Mouse (Mus musculus) lung, embryonic 14.5 days (tissue): ENCODE results near the gene Srd5a1. TPM values are rescaled to one million over a fixed set of nuclear protein-coding genes. Genes with fewer than 3 reads are reported as not detected.
A peak's percentile ranks its signal among the peaks of the same experiment; 100 is the strongest.

Experiments used
- ATAC-seq: fragments of 200-750 bp; cut with Nextera tagmentation; 2 replicates; pipeline ENCODE4 v1.8.0; 2017; ENCODE audit warnings: mild to moderate bottlenecking, moderate TSS enrichment, moderate library complexity; ENCODE audit not compliant: insufficient read depth
- DNase-seq: peaks from one replicate; pipeline ENCODE4 v3.0.0-alpha.2; 2015
- H3K27ac ChIP-seq: fragments of 300-500 bp; sonication (generic); 2 replicates; pipeline ENCODE4 v1.5.1; 2014; ENCODE audit warnings: low read depth, mild to moderate bottlenecking, moderate library complexity
- H3K27me3 ChIP-seq: fragments of 300-500 bp; sonication (generic); 2 replicates; pipeline ENCODE4 v1.6.1; 2014; ENCODE audit warnings: low read length, control low read depth; ENCODE audit not compliant: insufficient read depth
- H3K36me3 ChIP-seq: fragments of 300-500 bp; sonication (generic); 2 replicates; pipeline ENCODE4 v1.6.1; 2014; ENCODE audit warnings: control low read depth; ENCODE audit not compliant: insufficient read depth
- H3K4me1 ChIP-seq: fragments of 300-500 bp; sonication (generic); 2 replicates; pipeline ENCODE4 v1.6.1; 2014; ENCODE audit warnings: antibody characterized with exemption, control low read depth; ENCODE audit not compliant: insufficient read depth
- H3K4me2 ChIP-seq: fragments of 300-500 bp; sonication (generic); 2 replicates; pipeline ENCODE4 v1.6.1; 2014; ENCODE audit warnings: mild to moderate bottlenecking
- H3K4me3 ChIP-seq: fragments of 300-500 bp; sonication (generic); 2 replicates; pipeline ENCODE4 v1.5.1; 2014; ENCODE audit warnings: low read depth, low read length
- H3K9ac ChIP-seq: fragments of 300-500 bp; sonication (generic); 2 replicates; pipeline ENCODE4 v1.6.1; 2014
- H3K9me3 ChIP-seq: fragments of 300-500 bp; sonication (generic); 2 replicates; pipeline ENCODE4 v1.6.1; 2016; ENCODE audit warnings: low read depth, low read length, control low read depth
- CTCF ChIP-seq: IDR thresholded peaks from 2 replicates; pipeline ENCODE4 v1.5.1; 2016; ENCODE audit warnings: antibody characterized with exemption, low read depth
- WGBS: fragments of 180-500 bp; shearing (Covaris S2); extraction: QIAGEN DNeasy Blood & Tissue Kit; methylation state at CpG from one replicate; pipeline ENCODE4 v1.1.7; 2014; 5-methylcytosine and 5-hydroxymethylcytosine counted together
- polyA plus RNA-seq: library from polyadenylated mRNA; unstranded; fragments of >200 nt; fragmentation: Nextera tagmentation; extraction: Ambion mirVana; gene quantifications from 2 replicates; pipeline ENCODE4 v1.2.1, GENCODE M21; 2014

The Srd5a1 gene
- polyA plus RNA-seq, 1 experiment from 2014 or later: 29.2 TPM

- DNase-seq: no peak
- H3K27me3 ChIP-seq: no peaks in the 10 kb centered on the region
- H3K4me1 ChIP-seq: no peaks in the 10 kb centered on the region
- H3K9me3 ChIP-seq: no peaks in the 10 kb centered on the region
- WGBS: 67% methylated on average over 5 of the region's 5 CpGs
- no peak overlapping the region for H3K27ac ChIP-seq
- peaks cover 22% of the 10 kb centered on the region for H3K36me3 ChIP-seq
- no peak overlapping the region for H3K4me2 ChIP-seq
- no peak overlapping the region for H3K4me3 ChIP-seq
- no peak overlapping the region for H3K9ac ChIP-seq
- ATAC-seq: 0 out of 2 replicates have a peak, but pooled peaks have one; percentile 39
- no peak for TF ChIP-seq CTCF
Observed at GRCm38 (mm10) chr13:69642656-69643216, 31.5 kb upstream of the Srd5a1 start.

GRCm38 (mm10) chr13:69641017-69641416, 29.8 kb upstream of the Srd5a1 start:
- ATAC-seq (no peak), DNase-seq (no peak)
- Histone ChIP-seq H3K9ac (no peak overlapping the region), H3K36me3 (peaks cover 37% of the 10 kb centered on the region), H3K9me3 (no peaks in the 10 kb centered on the region), H3K4me2 (no peak overlapping the region), H3K27me3 (no peaks in the 10 kb centered on the region), H3K4me3 (no peak overlapping the region), H3K4me1 (no peaks in the 10 kb centered on the region), H3K27ac (no peak overlapping the region)
- TF ChIP-seq CTCF: no peak
- WGBS: 85% methylated on average over 3 of the region's 3 CpGs

GRCm38 (mm10) chr13:69640541-69640940, 29.3 kb upstream of the Srd5a1 start:
- no peak overlapping the region for H3K9ac ChIP-seq
- H3K36me3 ChIP-seq: peaks cover 42% of the 10 kb centered on the region
- H3K9me3 ChIP-seq: no peaks in the 10 kb centered on the region
- DNase-seq: no peak
- H3K4me2 ChIP-seq: no peak overlapping the region
- H3K27ac ChIP-seq: no peak overlapping the region
- no peaks in the 10 kb centered on the region for H3K27me3 ChIP-seq
- 79% methylated on average over 4 of the region's 4 CpGs for WGBS
- H3K4me3 ChIP-seq: no peak overlapping the region
- H3K4me1 ChIP-seq: no peaks in the 10 kb centered on the region
- no peak for TF ChIP-seq CTCF
- no peak for ATAC-seq

- Histone ChIP-seq H3K4me2 (no peak overlapping the region), H3K9me3 (no peaks in the 10 kb centered on the region), H3K27me3 (no peaks in the 10 kb centered on the region), H3K4me3 (no peak overlapping the region), H3K9ac (no peak overlapping the region), H3K4me1 (no peaks in the 10 kb centered on the region), H3K36me3 (peaks cover 46% of the 10 kb centered on the region), H3K27ac (no peak overlapping the region)
- DNase-seq (no peak), ATAC-seq (no peak)
- 95% methylated on average over 4 of the region's 4 CpGs for WGBS
- TF ChIP-seq CTCF: no peak
Observed at GRCm38 (mm10) chr13:69640126-69640525, 28.9 kb upstream of the Srd5a1 start.

- no peaks in the 10 kb centered on the region for H3K27me3 ChIP-seq
- no peak for TF ChIP-seq CTCF
- no peaks in the 10 kb centered on the region for H3K4me1 ChIP-seq
- no peak for ATAC-seq
- H3K4me3 ChIP-seq: no peak overlapping the region
- no peak overlapping the region for H3K9ac ChIP-seq
- H3K36me3 ChIP-seq: peaks cover 54% of the 10 kb centered on the region
- no peak overlapping the region for H3K4me2 ChIP-seq
- WGBS: 84% methylated on average over 5 of the region's 5 CpGs
- H3K27ac ChIP-seq: no peak overlapping the region
- DNase-seq: no peak
- no peaks in the 10 kb centered on the region for H3K9me3 ChIP-seq
Observed at GRCm38 (mm10) chr13:69639251-69639650, 28.0 kb upstream of the Srd5a1 start.

- Histone ChIP-seq H3K27ac (no peak overlapping the region), H3K27me3 (no peaks in the 10 kb centered on the region), H3K4me3 (no peak overlapping the region), H3K9ac (no peak overlapping the region), H3K4me2 (no peak overlapping the region), H3K4me1 (no peaks in the 10 kb centered on the region), H3K36me3 (peaks cover 65% of the 10 kb centered on the region), H3K9me3 (no peaks in the 10 kb centered on the region)
- no peak for DNase-seq
- TF ChIP-seq CTCF: no peak
- WGBS: 78% methylated on average over 6 of the region's 6 CpGs
- no peak for ATAC-seq
Observed at GRCm38 (mm10) chr13:69638108-69638626, 26.9 kb upstream of the Srd5a1 start.

- 85% methylated on average over 9 of the region's 9 CpGs for WGBS
- H3K9me3 ChIP-seq: no peaks in the 10 kb centered on the region
- no peaks in the 10 kb centered on the region for H3K27me3 ChIP-seq
- no peak overlapping the region for H3K27ac ChIP-seq
- TF ChIP-seq CTCF: no peak
- H3K4me1 ChIP-seq: no peaks in the 10 kb centered on the region
- ATAC-seq (no peak), DNase-seq (no peak)
- no peak overlapping the region for H3K9ac ChIP-seq
- peaks cover 70% of the 10 kb centered on the region for H3K36me3 ChIP-seq
- H3K4me3 ChIP-seq: no peak overlapping the region
- no peak overlapping the region for H3K4me2 ChIP-seq
Observed at GRCm38 (mm10) chr13:69637657-69638056, 26.4 kb upstream of the Srd5a1 start.

- Histone ChIP-seq H3K4me3 (no peak overlapping the region), H3K4me1 (no peaks in the 10 kb centered on the region), H3K9me3 (no peaks in the 10 kb centered on the region), H3K36me3 (peaks cover 78% of the 10 kb centered on the region), H3K4me2 (no peak overlapping the region), H3K27me3 (no peaks in the 10 kb centered on the region), H3K9ac (no peak overlapping the region), H3K27ac (no peak overlapping the region)
- TF ChIP-seq CTCF: no peak
- no peak for DNase-seq
- 79% methylated on average over 6 of the region's 6 CpGs for WGBS
- no peak for ATAC-seq
Observed at GRCm38 (mm10) chr13:69636816-69637215, 25.6 kb upstream of the Srd5a1 start.
